Mouse (Mus musculus) CH12.LX (cell line): Measurements from ENCODE around the gene Zfp493.

ENCODE experiments used
- CHD2 ChIP-seq: IDR thresholded peaks from 2 replicates; pipeline ENCODE4 v1.6.1; 2011; ENCODE audit warnings: low read length, improper control_type of control experiment
- CTCF ChIP-seq, 2 experiments: IDR thresholded peaks in 1 of 2; conservative IDR thresholded peaks in 1 of 2; 2 replicates each; pipeline ENCODE4 v1.5.1; 2011 to 2012; ENCODE audit warnings: low read depth in 2 of 2, low read length in 2 of 2, improper control_type of control experiment in 1 of 2, inconsistent platforms in 1 of 2, mild to moderate bottlenecking in 1 of 2, moderate library complexity in 1 of 2
- HCFC1 ChIP-seq: IDR thresholded peaks from 2 replicates; pipeline ENCODE4 v1.6.1; 2012; ENCODE audit warnings: low read depth, mild to moderate bottlenecking, inconsistent platforms, low read length, improper control_type of control experiment
- IRF4 ChIP-seq: IDR thresholded peaks from 2 replicates; pipeline ENCODE4 v1.6.1; 2014; ENCODE audit warnings: low read depth, mild to moderate bottlenecking, inconsistent platforms, low read length, improper control_type of control experiment
- JUND ChIP-seq: conservative IDR thresholded peaks from 2 replicates; pipeline ENCODE4 v1.6.1; 2011; ENCODE audit warnings: low read depth, low read length, improper control_type of control experiment
- KAT2A ChIP-seq: IDR thresholded peaks from 2 replicates; pipeline ENCODE4 v1.6.1; 2012; ENCODE audit warnings: low read length, improper control_type of control experiment, inconsistent platforms; ENCODE audit not compliant: insufficient replicate concordance
- MAX ChIP-seq: IDR thresholded peaks from 2 replicates; pipeline ENCODE4 v1.6.1; 2011; ENCODE audit warnings: low read length, improper control_type of control experiment
- POLR2A ChIP-seq: IDR thresholded peaks from 2 replicates; pipeline ENCODE4 v1.6.1; 2011; ENCODE audit warnings: low read depth, mild to moderate bottlenecking, improper control_type of control experiment, low read length
- POLR2AphosphoS2 ChIP-seq: IDR thresholded peaks from 2 replicates; pipeline ENCODE4 v1.6.1; 2011; ENCODE audit warnings: low read depth, low read length, improper control_type of control experiment
- SIN3A ChIP-seq: IDR thresholded peaks from 2 replicates; pipeline ENCODE4 v1.6.1; 2012; ENCODE audit warnings: low read length, improper control_type of control experiment, inconsistent platforms
- SMC3 ChIP-seq: IDR thresholded peaks from 2 replicates; pipeline ENCODE4 v1.6.1; 2011; ENCODE audit warnings: low read depth, low read length, improper control_type of control experiment

DNA sequence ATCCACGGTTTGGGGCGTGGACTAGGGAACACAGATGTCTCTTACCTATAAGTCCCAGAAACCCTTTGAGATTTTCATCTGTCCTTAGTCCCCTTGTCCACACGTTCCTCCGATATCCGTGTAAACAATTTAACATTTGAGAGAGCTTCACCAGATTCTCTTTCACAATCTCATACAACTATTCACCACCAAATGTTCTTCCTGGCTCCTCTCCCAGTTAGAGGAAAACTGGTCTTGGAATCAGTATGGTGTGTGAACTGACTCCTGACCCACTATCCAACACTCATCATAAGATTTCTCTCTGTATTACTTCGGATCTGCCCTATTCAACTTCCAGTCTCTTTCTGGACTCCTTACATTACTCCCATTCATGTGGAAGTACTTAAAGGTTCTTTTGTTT is 23.7 kb upstream of the Zfp493 start:
- TF ChIP-seq SMC3 (no peak), IRF4 (no peak), CHD2 (no peak), JUND (no peak), POLR2A (no peak), MAX (no peak), CTCF (conservative IDR thresholded peaks at IDR 0.05 in 1 of 2, IDR thresholded peaks at IDR 0.05 in 1 of 2; ENCODE audit: low read depth in 2 of 2, low read length in 2 of 2) (no peak), POLR2AphosphoS2 (no peak), KAT2A (no peak), HCFC1 (no peak), SIN3A (no peak)
